Mouse (Mus musculus) heart, postnatal 10 days (tissue): ENCODE measurements around the gene Copb1. TPM values are rescaled to one million over a fixed set of nuclear protein-coding genes. Genes with fewer than 3 reads are reported as not detected.

Experiments
- DNase-seq, 2 experiments: peaks; one replicate each; pipeline ENCODE4 v3.0.0; 2021
- intact Hi-C: fragments of 180-260 bp; cut with DNase I; formaldehyde crosslinking; loops from one replicate; pipeline ENCODE4 v1.15.1; 2025
- total RNA-seq, 2 experiments: library from RNA; stranded (reverse); gene quantifications; 2 replicates each; pipeline ENCODE4 v1.2.3; 2021

Gene Copb1
- total RNA-seq: 10 to 100 TPM; 63.3 to 68.6 TPM

DNA sequence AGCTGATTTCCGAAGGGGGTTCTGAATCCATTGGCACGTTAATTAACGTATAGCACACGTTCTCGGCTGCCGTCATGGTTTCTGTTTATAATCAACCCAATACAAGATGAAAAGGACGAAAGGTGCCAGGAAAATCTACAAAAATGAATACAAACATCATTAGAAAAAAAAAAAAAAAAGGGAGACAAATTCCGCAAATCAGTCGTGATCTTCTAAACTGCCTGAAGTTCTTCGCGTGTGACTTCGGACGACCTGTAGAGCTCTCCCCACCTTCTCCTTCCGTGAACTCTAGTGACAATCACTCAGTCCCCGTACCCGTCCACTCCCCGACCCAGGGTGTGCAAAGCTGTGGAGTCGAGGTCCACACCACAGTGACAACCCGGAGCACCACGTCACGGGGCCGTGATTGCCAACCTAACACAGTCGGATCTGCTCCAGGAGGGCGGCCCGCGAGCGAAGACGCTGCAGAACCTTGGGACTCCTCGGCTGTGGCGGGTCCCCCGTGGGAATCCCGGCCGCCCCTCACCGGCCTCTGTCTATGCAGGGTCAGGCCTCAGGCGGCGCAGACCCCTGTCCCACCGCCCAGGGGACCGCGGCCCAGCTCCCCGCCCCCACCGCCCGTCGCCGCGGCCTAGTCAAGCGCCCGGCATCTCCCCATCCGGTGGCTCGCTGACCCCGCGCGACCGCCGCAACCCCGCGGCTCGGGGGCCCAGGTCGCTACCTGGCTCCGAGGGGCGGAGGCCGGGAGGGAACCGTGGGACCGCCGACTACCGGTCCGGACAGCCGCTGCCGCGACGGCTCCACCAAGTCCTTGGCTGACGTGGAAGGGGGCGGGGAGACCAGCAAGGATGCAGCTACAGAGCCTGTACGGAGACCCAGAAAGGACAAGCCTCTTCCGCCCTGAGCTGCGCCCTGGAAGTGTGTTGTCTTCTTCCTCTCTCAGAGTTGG lies at the start of gene Copb1:
TSS of gene Copb1 (minus strand) at position 827 of the 949 bp plus-strand sequence.
- peak; percentile 95 to 96 for DNase-seq
- intact Hi-C loops: loop anchor here (2.0 kb wide), 1 partner anchor 21 kb away; no protein-coding TSS in a partner anchor

DNA sequence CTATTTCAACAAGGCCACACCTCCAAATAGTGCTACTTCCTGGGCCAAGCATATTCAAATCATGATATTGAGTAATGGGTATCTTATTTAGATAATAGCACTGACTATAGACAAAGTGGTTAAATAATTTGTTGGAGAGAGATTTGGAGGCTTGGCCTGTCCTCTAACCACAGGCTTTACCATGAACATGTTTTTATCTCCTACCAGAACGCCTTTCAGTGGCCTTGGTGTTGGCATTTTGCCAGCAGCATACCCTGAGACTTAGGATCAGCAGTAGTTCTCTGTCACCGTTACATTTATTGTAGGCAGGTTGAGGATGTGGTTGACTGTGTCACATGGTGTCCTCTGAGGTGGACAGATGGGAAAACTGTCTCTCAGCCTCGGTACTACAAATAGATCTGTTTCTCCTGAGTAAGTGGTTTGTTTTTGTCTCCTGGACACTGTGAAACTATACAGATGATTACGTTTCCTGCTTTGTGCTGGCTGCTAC lies 46.8 kb upstream of the Copb1 start:
- no peak for DNase-seq

DNA sequence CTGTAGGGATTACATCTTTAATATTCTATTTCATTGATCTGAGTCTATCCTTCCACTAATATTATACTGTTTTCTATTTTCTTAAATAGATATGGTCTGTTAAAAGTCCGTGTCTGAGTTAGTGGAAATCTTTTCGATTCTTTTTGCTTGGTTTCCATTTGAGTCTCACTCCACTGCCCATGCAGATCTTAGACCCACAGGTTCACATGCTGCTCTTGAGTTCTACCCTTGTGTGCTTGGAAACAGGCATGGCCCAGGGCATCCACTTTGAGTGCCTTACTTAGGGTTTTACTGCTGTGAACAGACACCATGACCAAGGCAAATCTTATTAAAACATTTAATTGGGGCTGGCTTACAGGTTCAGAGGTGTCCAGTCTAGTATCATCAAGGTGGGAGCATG lies 46.3 kb upstream of the Copb1 start:
- intact Hi-C loops: no loop called here
- DNase-seq: no peak

More for the DNA sequence above, 46.8 kb upstream of the Copb1 start:
- intact Hi-C loops: no loop called here

DNA sequence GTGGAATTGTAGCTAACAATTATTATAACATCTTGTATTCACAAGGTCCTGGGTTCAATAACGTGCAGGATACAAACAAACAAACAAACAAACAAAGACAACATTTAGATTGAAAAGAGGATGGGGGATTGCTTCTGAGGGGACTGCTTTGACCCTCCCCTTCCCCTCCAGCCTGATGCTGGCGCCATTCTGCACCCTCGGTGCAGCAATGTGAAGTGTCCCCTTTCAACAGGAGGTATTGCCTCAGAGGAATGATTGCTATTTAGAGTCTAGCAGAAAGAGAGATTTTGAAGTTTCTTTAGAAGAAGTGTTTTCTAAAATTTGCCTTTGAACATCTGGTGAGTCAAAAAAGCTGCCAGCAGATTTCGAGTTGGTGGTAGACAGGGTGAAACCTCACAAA lies 44.7 kb upstream of the Copb1 start:
- DNase-seq: no peak
- intact Hi-C loops: no loop called here

DNA sequence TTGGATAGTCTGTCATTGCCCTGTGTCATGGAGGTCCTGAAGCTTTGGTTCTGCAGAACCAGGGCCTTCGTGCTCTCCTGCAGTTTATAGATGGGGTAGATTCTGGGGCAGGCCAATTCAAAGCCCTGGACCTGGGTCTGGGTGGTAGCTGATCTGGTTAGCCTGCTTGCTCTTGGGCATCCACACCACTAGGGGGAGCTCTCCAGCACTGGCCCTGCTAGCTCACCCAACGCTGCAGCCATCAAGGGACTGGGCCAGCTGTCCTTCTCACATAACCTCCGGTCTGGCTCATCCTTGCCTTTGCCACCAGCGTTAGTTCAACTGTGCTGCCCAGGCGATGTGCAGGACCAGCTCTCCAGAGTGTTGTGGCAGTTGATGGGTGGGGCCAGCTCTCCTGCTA lies 40.2 kb upstream of the Copb1 start:
- intact Hi-C loops: no loop called here
- no peak for DNase-seq

DNA sequence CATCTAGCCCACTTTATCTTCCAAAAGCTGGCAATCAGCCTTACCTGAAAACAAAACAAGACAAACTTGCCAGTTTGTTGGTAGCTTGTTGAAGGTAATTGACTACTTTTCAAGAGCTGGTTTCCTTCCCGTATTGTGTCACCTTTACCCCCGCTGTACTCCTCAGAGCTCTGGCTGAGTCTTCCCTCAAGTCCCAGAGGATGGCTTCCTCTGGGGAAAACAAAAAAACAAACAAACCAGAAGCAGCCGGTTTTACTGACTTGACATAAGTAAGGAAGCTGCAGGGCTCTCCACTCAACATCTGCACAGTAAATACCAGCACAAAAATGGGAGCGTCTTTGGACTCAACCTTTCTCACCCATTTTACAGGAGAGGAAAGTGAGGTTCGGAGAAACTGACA lies 39.4 kb upstream of the Copb1 start:
- intact Hi-C loops: no loop called here
- no peak for DNase-seq

DNA sequence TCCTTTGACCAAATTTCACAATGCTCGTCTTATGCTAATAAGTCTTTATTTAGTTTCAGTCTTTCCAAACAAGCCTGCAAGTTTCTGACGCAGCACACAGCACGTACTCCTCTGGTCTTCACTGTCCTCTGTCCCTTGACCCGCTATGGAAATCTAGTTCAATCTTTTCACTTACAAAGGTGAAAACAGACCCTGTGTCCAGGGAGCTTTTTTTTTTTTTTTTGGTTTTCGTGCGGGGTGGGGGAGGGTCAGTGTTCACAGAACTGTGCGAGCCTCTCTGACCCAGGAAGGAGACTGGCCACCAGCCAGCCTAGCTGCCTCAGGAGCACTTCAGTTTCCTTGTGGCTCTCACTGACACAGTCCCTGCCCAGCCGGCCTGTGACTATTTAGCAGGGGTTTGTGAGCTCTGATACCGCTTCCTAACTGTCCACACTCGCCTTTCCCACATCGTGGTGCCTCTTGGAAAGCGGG lies 38.0 kb upstream of the Copb1 start:
- DNase-seq: peak; percentile 80 to 85
- intact Hi-C loops: no loop called here

DNA sequence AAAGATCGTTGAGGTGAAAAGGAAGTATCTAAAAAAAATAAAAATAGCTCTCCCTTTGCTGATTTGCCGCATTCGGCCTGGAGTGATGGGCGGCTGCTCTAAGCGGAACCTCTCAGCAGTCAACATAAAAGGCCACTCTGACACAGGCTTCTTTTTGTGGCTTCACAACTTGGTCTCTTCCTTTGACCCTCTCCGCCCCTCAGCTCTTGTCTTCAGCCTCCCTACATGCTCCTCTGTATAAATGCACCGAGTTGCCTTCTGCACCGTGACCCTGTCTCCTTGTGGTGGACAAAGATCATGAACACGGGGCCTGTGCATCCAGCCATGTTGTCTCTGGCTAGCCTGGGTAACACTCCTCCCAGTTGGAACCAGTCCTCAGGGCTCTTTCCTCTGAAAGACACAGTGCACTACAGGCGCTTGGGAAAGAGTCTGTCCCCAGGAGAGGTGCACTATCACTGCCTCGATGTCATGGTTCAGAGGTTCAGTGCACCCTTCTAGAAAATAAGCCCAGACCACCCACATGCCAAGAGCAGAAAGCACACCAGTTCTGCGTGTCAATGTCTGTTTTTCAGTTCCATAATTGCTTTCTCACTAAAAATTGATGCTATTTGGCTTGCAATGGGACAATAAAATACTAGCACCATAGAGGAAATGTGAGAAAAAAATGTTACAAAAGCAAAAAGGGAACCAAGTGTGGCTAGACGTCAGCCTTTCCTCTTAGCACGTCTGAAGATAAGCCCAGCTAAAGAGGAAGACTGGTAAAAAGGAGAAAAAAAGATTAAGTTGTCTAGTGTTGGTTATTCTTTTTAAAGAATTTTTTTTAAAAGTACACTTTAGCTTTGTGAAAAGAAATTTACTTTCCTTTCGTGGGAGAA lies 37.2 kb upstream of the Copb1 start:
- peak; percentile 21 to 41 for DNase-seq
- intact Hi-C loops: no loop called here

DNA sequence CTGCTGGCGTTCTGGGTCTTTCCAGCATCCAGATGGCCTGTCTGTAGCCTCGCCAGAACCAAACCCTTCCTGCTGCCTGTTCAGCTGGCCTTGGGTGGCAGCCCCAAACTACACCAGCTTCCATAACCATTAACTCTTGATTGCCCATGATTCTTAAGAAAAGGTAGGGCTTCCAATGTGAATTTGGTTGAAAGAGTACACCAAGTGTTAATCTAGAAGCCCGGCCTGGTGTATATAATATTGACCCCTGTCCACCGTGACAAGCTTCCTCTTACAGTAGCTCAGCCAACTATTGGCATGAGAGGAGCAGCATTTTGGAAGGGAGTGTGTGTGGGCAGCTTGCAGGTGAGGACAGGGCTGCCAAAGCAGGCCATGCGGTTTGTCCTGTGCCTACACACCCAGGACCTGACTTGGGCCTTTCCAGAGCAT lies 35.6 kb upstream of the Copb1 start:
- no peak for DNase-seq
- intact Hi-C loops: no loop called here

DNA sequence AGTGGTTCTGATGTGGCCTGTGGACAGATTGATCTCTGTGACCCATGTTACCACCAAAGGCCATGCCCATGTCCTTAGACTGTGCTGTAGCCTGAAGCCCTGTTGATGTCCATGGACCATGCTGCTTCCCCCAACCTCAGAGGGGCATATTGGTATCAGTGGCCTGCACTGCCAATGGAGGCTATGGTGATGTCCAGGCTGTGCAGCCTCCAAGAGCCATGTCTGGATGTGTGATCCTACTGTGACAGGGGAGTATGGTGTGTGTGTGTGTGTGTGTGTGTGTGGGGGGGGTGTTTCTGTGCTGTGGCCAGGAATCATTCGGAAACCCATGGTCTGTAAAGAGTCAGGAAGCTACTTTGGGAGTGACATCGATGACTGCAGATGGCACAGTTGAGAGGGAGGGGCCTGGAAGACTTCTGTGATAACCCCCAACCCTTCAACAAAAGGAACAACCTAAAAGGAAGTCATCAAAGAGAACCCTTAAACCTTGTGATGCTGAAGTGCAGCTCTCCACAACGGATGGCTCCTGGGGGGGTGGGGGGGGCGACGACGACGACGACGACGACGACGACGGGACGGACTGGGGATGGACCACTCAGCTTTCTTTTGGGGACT lies 29.9 kb upstream of the Copb1 start:
- DNase-seq: no peak
- intact Hi-C loops: loop anchor here (10.0 kb wide), 1 partner anchor 280 kb away; the partner anchor contains the start of gene Cyp2r1

DNA sequence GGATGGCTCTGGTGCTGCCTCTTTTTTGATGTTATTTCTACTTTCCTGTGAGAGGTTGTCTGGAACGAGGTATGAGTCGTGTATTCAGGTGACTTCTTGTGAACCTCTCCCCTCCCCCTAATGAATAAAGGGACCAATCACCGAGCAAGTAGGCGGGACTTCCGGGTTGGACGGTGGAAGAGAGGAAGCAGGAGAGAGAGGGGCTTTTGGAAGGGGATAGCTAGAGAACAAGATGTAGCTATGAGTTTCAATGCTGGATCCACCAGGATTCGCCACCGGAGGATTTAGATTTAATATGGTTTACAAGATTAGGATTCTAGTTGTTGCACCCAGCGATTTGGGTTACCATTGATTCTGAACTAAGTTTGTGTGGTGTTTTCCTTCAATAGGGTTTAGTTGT lies 28.5 kb upstream of the Copb1 start:
- DNase-seq: no peak
- intact Hi-C loops: loop anchor here (10.0 kb wide), 1 partner anchor 282 kb away; the partner anchor contains the start of gene Cyp2r1

DNA sequence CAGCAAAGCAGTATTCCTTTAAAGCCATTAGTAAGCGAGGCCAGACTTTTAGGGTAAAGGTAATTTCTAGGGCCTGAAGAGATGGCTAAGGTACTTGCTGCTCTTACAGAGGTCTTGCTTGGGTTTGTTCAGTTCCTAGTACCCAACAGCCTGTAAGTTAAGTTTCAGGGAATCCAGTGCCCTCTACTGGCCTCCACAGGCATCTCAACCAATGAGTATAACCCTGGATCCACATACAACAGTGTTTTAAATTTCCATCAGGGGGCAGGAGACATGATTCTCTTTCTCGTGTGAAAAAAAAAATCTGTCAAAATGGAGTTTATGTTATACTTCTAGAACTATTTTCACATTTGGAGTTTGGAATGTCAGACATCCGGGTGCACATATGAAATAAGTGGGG lies 27.2 kb upstream of the Copb1 start:
- intact Hi-C loops: loop anchor here (10.0 kb wide), 1 partner anchor 283 kb away; the partner anchor contains the start of gene Cyp2r1
- DNase-seq: peak; percentile 34 to 53

DNA sequence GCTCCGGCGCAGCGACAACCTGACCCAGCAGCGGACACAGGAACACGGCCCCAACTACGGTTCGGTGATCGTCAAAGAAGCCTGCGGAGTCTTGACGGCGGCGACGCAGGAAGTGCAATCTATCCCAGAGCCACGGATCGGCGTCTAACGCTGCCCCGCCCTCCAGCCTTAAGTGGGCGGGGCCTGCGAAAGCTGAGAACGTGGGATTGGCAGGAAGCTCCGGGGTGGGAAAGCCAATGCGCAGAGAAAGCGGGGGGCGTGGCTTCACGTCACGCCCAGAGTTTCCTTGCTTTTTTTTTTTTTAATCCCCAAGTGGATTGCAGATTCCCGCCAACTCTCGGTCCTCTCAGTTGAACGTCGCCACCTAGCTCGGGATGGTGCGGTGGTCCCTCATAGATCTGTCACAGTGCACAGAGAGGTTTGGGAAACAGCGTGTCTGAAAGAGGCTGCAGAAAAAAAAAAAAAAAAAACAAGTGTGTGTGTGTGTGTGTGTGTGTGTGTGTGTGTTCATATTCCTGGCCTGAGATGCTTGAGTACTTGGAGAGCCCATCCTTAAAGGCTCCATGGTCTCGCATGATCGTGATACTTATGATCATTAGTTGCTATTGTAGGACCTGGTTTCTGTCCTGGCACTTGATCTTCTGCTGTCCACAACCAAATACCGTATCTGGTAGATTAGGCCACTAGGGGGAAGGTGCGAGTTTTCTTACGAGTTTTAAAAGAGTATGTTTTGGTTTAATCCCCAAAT lies 21.7 kb upstream of the Copb1 start, which contains the start of gene Psma1:
TSS of gene Psma1 (minus strand) at position 114 of the 748 bp plus-strand sequence.
- peak; percentile 97 to 98 for DNase-seq
- intact Hi-C loops: loop anchor here (2.0 to 5.0 kb wide), 3 partner anchors 139 to 361 kb away; partner anchors contain the start of genes Calca and Pde3b

DNA sequence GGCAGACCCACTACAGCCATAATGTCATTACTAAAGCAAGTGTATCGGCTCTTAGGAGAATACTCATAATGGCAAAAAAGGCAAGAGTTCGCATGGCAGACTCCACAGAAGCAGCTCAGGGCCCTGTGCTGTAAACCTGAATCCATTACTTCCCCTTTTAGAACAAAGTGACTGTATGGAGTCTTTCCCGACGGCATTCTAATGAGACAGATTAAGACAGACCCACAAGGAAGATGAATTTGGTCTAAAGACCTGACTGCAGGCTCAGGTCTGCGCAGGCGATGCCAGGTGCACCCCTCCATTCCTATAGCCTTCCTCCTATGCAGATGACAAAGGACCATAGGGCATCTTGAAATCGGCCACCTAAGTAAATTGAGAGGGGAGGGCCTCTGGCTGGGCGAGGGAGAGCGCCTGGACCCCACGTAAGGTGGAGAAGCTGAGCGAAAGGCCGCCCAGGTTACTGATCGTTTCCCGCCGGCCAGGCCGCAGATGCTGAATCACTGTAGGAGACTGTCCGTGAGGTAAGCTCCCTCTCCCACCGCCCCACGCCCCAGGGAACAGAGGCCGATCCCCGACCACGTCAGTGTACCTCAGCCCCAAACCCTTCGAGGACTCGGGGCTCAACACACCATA lies 21.0 kb upstream of the Copb1 start:
- intact Hi-C loops: loop anchor here (2.0 to 5.0 kb wide), 4 partner anchors 21 to 362 kb away; partner anchors contain the start of genes Calca, Copb1 and Pde3b

DNA sequence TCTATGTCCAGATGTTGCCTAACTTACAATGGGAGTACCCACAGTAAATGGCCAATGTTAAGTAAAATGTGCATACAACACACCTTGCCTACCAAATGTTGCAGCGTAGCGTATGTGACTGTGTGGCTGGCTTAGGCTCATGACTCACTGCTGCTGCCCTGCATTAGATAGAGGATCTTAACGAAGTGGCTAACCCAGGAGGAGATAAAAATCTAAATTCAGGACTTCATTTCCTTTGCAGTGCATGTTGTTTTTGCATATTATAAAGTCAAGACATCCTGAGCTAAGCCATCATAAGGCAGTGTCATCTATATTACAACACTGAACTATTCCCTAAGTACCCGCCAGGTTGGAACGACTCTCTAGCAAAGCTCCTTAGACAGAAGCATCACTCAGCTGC lies 13.9 kb upstream of the Copb1 start:
- intact Hi-C loops: no loop called here
- no peak for DNase-seq

More for the DNA sequence above, 21.0 kb upstream of the Copb1 start:
- no peak for DNase-seq

DNA sequence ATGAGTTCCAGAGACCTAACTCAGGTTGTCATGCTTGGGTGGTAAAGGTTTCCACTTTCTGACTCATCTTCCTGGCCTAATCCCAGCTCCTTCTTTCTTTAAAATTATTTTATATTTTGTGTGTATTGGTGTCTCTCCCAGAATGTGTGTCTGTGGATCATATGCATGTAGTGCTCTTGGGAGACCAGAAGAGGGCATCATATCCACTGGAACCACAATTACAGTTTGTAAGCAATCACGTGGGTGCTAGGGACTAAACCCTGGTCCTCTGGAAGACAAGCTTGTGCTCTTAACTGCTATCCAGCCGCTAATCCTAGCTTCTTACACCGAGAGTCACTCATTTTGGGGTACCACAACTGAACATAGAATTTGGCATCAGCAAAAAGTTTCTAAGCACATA lies 2.8 kb downstream of the Copb1 start:
- DNase-seq: no peak
- intact Hi-C loops: loop anchor here (2.0 kb wide), 1 partner anchor 15 kb away; no protein-coding TSS in a partner anchor

DNA sequence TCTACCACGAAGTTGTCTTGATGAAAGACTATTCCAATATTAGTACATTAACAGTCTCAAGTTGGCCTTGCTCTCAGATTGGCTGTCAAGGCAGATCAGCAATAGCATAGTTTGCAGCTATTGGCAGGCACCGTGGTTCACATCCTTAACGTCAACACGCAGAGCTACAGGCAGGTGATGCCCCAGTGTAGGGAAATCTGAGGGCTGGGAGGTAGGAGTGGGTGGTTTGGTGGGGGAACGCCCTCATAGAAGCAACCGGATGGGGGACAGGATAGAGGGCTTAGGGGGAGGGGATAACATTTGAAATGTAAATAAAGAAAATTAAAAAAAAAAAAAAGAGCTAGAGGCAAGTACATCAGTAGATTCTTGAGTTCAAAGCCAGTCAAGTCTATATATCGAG lies 20.5 kb downstream of the Copb1 start:
- intact Hi-C loops: no loop called here

DNA sequence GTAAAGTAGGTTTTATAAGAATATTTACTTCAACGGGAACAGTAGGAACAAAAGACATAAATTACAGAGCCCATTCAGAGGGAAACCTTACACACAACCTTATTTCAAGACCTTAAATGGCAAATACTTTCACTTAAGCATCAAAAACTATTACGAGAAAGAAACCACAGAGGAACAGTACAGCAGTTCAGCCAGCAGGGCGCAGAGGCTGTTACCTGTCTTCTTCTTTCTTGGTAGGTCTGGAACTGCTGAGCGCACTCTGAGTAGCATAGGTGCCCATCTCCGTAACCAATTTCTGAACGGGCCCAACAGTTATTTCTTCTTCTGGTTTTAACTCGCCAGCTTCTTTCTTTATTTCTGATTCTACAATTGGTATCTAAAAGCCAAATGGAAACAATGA lies 21.5 kb downstream of the Copb1 start:
- intact Hi-C loops: no loop called here

More for the DNA sequence above, 20.5 kb downstream of the Copb1 start:
- DNase-seq: no peak

DNA sequence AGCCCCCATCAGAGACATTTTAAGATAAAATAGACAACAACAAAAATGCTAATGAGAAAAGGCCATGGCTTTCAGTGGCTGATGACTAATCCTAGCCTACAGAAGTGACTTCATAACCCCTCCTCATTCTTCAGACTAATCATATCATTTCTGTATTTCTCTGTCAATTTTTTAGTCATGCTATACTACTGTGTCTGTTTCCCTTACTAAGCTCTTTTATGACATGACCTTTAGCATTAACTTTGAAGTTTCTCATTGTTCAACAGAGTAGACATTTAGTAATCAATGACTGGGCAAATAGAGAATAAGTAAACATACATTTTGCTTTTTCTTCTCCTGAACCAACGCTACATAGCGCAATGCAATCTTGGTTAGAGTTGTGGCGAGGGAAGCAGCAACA lies 22.7 kb downstream of the Copb1 start:
- DNase-seq: no peak
- intact Hi-C loops: no loop called here

More for the DNA sequence above, 21.5 kb downstream of the Copb1 start:
- DNase-seq: no peak
